Mouse (Mus musculus) myocyte (in vitro differentiated cells): ENCODE measurements around the gene Arhgef7. TPM values are rescaled to one million over a fixed set of nuclear protein-coding genes. Genes with fewer than 3 reads are reported as not detected.
A peak's percentile ranks its signal among the peaks of the same experiment; 100 is the strongest.

Source experiments
- H3K27me3 ChIP-seq: one replicate; pipeline ENCODE4 v1.6.1; 2011; ENCODE audit not compliant: control insufficient read depth, insufficient read depth, insufficient read length
- H3K36me3 ChIP-seq: one replicate; pipeline ENCODE4 v1.6.1; 2011; ENCODE audit not compliant: control insufficient read depth, insufficient read depth
- H3K4me2 ChIP-seq: one replicate; pipeline ENCODE4 v1.6.1; 2011; ENCODE audit warnings: low read depth, control low read depth
- H3K4me3 ChIP-seq: one replicate; pipeline ENCODE4 v1.5.1; 2011; ENCODE audit warnings: mild to moderate bottlenecking, control low read depth, moderate library complexity
- H3K79me2 ChIP-seq: one replicate; pipeline ENCODE4 v1.6.1; 2011; ENCODE audit not compliant: control insufficient read depth, insufficient read depth
- H3ac ChIP-seq: one replicate; pipeline ENCODE4 v1.6.1; 2011; ENCODE audit not compliant: control insufficient read depth, insufficient read length
- CEBPB ChIP-seq: IDR thresholded peaks from 2 replicates; pipeline ENCODE4 v1.6.1; 2011; ENCODE audit warnings: mild to moderate bottlenecking, moderate library complexity; ENCODE audit not compliant: poor library complexity, insufficient read depth, severe bottlenecking
- E2F4 ChIP-seq: IDR thresholded peaks from one replicate; pipeline ENCODE4 v1.6.1; 2011; ENCODE audit warnings: mild to moderate bottlenecking, control low read depth, moderate library complexity; ENCODE audit not compliant: insufficient read depth
- MAX ChIP-seq: IDR thresholded peaks from one replicate; pipeline ENCODE4 v1.6.1; 2011; ENCODE audit warnings: low read depth, mild to moderate bottlenecking, control low read depth
- MYOD1 ChIP-seq, 3 experiments: IDR thresholded peaks; one replicate each; pipeline ENCODE4 v1.6.1; 2011; ENCODE audit warnings: control low read depth in 2 of 3, low read depth in 2 of 3, mild to moderate bottlenecking in 2 of 3, moderate library complexity in 1 of 3; ENCODE audit not compliant: insufficient read length in 2 of 3, control insufficient read depth in 1 of 3
- MYOG ChIP-seq, 3 experiments: IDR thresholded peaks; one replicate each; pipeline ENCODE4 v1.6.1; 2011; ENCODE audit warnings: control low read depth in 2 of 3, low read depth in 2 of 3, mild to moderate bottlenecking in 2 of 3; ENCODE audit not compliant: insufficient read length in 2 of 3, control insufficient read depth in 1 of 3, insufficient read depth in 1 of 3
- POLR2A ChIP-seq: IDR thresholded peaks from one replicate; pipeline ENCODE4 v1.6.1; 2011; ENCODE audit warnings: low read depth, mild to moderate bottlenecking, control low read depth, moderate library complexity; ENCODE audit not compliant: insufficient read length
- POLR2AphosphoS2 ChIP-seq: IDR thresholded peaks from one replicate; pipeline ENCODE4 v1.6.1; 2011; ENCODE audit warnings: low read depth, control low read depth; ENCODE audit not compliant: insufficient read length
- REST ChIP-seq: IDR thresholded peaks from one replicate; pipeline ENCODE4 v1.6.1; 2011; ENCODE audit warnings: mild to moderate bottlenecking, control low read depth, moderate library complexity; ENCODE audit not compliant: insufficient read depth, insufficient read length
- SRF ChIP-seq: IDR thresholded peaks from one replicate; pipeline ENCODE4 v1.6.1; 2011; ENCODE audit warnings: low read depth; ENCODE audit not compliant: control insufficient read depth, insufficient read length
- TCF12 ChIP-seq: IDR thresholded peaks from one replicate; pipeline ENCODE4 v1.6.1; 2011; ENCODE audit warnings: mild to moderate bottlenecking, control low read depth; ENCODE audit not compliant: poor library complexity, insufficient read depth, severe bottlenecking
- TCF3 ChIP-seq: IDR thresholded peaks from one replicate; pipeline ENCODE4 v1.6.1; 2011; ENCODE audit warnings: low read depth, control low read depth; ENCODE audit not compliant: insufficient read length
- USF1 ChIP-seq: IDR thresholded peaks from one replicate; pipeline ENCODE4 v1.6.1; 2011; ENCODE audit warnings: low read depth, mild to moderate bottlenecking, control low read depth, moderate library complexity
- polyA plus RNA-seq: library from polyadenylated mRNA; unstranded; fragments of >200 nt; fragmentation: generic; extraction: Trizol; gene quantifications from one replicate; pipeline ENCODE4 v1.2.1, GENCODE M21; 2012; ENCODE audit warnings: missing spikeins

Arhgef7 gene
- polyA plus RNA-seq, 1 experiment, result 24.5 TPM

GRCm38 (mm10) chr8:11743580-11743979 lies 16.1 kb downstream of the Arhgef7 start:
- H3K27me3 ChIP-seq, result peaks cover 64% of the 10 kb centered on the region
- H3K4me3 ChIP-seq, result no peak overlapping the region
- H3K4me2 ChIP-seq, result no peak overlapping the region
- TF ChIP-seq MYOD1 (IDR thresholded peaks at IDR 0.05; ENCODE audit: control insufficient read depth in 1 of 3, insufficient read length in 2 of 3, low read depth in 2 of 3) (no peak), MYOG (IDR thresholded peaks at IDR 0.05; ENCODE audit: control insufficient read depth in 1 of 3, insufficient read depth in 1 of 3, insufficient read length in 2 of 3, low read depth in 2 of 3) (no peak), USF1 (no peak), TCF12 (no peak), REST (no peak), SRF (no peak), POLR2AphosphoS2 (no peak), TCF3 (no peak), CEBPB (no peak), MAX (no peak), POLR2A (no peak), E2F4 (no peak)
- no peaks in the 10 kb centered on the region for H3K79me2 ChIP-seq
- no peaks in the 10 kb centered on the region for H3K36me3 ChIP-seq
- no peak overlapping the region for H3ac ChIP-seq

GRCm38 (mm10) chr8:11746850-11747600 lies 19.5 kb downstream of the Arhgef7 start:
- no peak for TF ChIP-seq USF1
- TF ChIP-seq TCF12, result no peak
- Histone ChIP-seq H3ac (no peak overlapping the region), H3K4me2 (no peak overlapping the region), H3K4me3 (no peak overlapping the region), H3K36me3 (no peaks in the 10 kb centered on the region), H3K79me2 (no peaks in the 10 kb centered on the region), H3K27me3 (peaks cover 48% of the 10 kb centered on the region)

- Histone ChIP-seq H3K27me3 (peaks cover 40% of the 10 kb centered on the region), H3K4me3 (no peak overlapping the region), H3K36me3 (no peaks in the 10 kb centered on the region), H3K79me2 (no peaks in the 10 kb centered on the region), H3K4me2 (peak overlapping the region; percentile 10), H3ac (no peak overlapping the region)
- TF ChIP-seq MYOD1 (IDR thresholded peaks at IDR 0.05; ENCODE audit: control insufficient read depth in 1 of 3, insufficient read length in 2 of 3, low read depth in 2 of 3) (peak in 2 of 3 experiments; percentile 61 to 75), E2F4 (no peak), TCF3 (no peak), MYOG (IDR thresholded peaks at IDR 0.05; ENCODE audit: control insufficient read depth in 1 of 3, insufficient read depth in 1 of 3, insufficient read length in 2 of 3, low read depth in 2 of 3) (peak; percentile 36 to 77 (median 50)), SRF (no peak)
Measured at GRCm38 (mm10) chr8:11749472-11749871, 22.0 kb downstream of the Arhgef7 start.

GRCm38 (mm10) chr8:11752338-11752737 lies 24.8 kb downstream of the Arhgef7 start:
- H3K79me2 ChIP-seq, result no peaks in the 10 kb centered on the region
- no peak overlapping the region for H3ac ChIP-seq
- TF ChIP-seq TCF12, result no peak
- TF ChIP-seq CEBPB, result no peak
- TF ChIP-seq MYOG (IDR thresholded peaks at IDR 0.05; ENCODE audit: control insufficient read depth in 1 of 3, insufficient read depth in 1 of 3, insufficient read length in 2 of 3, low read depth in 2 of 3), result no peak
- no peak for TF ChIP-seq POLR2A
- TF ChIP-seq SRF, result no peak
- TF ChIP-seq USF1, result no peak
- no peak for TF ChIP-seq TCF3
- TF ChIP-seq MAX, result no peak
- TF ChIP-seq REST, result no peak
- no peak for TF ChIP-seq MYOD1 (IDR thresholded peaks at IDR 0.05; ENCODE audit: control insufficient read depth in 1 of 3, insufficient read length in 2 of 3, low read depth in 2 of 3)
- no peak overlapping the region for H3K4me2 ChIP-seq
- H3K27me3 ChIP-seq, result peaks cover 36% of the 10 kb centered on the region
- no peaks in the 10 kb centered on the region for H3K36me3 ChIP-seq
- H3K4me3 ChIP-seq, result no peak overlapping the region

DNA sequence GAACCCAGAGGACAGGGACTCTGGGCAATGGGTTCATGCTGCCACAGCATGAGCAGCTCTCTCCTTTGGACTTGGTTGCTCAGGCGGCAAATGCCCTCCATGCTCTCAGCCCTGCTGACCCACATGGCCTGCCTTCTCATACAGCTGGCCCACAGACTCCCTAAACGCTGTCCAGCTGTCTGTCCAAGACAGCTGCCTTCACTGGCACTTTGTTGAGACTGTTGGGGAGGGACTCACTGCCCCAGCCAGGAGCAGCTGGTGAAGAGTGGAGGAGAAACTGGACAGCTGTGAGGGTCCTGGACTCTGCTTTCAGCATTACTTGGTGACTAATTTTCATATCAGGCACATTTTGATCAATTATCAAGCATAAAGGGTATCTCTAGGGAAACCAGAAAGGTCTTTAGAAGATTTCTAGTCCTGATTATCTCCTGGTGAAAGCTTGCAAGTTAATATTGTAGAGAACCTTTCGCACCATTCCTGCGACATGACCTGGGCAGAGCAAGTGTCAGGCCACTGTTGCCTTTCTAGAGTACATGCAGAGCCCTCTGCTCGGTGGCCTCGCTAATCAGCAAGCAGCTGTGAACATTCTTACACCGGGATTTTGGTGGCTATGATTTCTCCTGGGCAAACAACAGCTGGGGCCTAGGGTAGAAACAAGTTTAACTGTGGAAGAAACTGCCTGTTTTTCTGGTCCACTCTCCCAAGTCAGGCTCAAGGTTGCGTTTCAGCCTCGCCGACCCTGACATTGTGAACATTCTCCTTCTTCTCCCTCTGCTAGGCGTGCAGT lies 25.8 kb downstream of the Arhgef7 start:
- no peaks in the 10 kb centered on the region for H3K79me2 ChIP-seq
- H3K4me3 ChIP-seq, result no peak overlapping the region
- peak; percentile 96 for TF ChIP-seq TCF3
- no peak for TF ChIP-seq USF1
- peak; percentile 89 to 99 (median 96) for TF ChIP-seq MYOG (IDR thresholded peaks at IDR 0.05; ENCODE audit: control insufficient read depth in 1 of 3, insufficient read depth in 1 of 3, insufficient read length in 2 of 3, low read depth in 2 of 3)
- no peak for TF ChIP-seq CEBPB
- peak; percentile 73 for TF ChIP-seq TCF12
- peak; percentile 27 to 96 (median 94) for TF ChIP-seq MYOD1 (IDR thresholded peaks at IDR 0.05; ENCODE audit: control insufficient read depth in 1 of 3, insufficient read length in 2 of 3, low read depth in 2 of 3)
- no peak for TF ChIP-seq POLR2A
- no peak for TF ChIP-seq POLR2AphosphoS2
- TF ChIP-seq REST, result no peak
- TF ChIP-seq SRF, result no peak
- no peak for TF ChIP-seq E2F4
- no peak for TF ChIP-seq MAX
- no peak overlapping the region for H3ac ChIP-seq
- peak overlapping the region; percentile 12 for H3K4me2 ChIP-seq
- peaks cover 28% of the 10 kb centered on the region for H3K27me3 ChIP-seq
- H3K36me3 ChIP-seq, result no peaks in the 10 kb centered on the region
